Mouse (Mus musculus) layer of hippocampus, postnatal 14 days (tissue): ENCODE measurements around the gene Reg2. TPM values are rescaled to one million over a fixed set of nuclear protein-coding genes. Genes with fewer than 3 reads are reported as not detected.
"Not testable (repeated sequence)": the region's sequence is repeated elsewhere in the genome, so short reads cannot be mapped to it uniquely, and the experiment has no call there.

Experiments
- DNase-seq, 2 experiments: peaks; one replicate each; pipeline ENCODE4 v3.0.0; 2021 to 2022; ENCODE audit warnings: low spot score in 2 of 2, mixed read lengths in 1 of 2
- long read RNA-seq, 2 experiments: library from polyadenylated mRNA; stranded (forward); transcript quantifications; one replicate each; pipeline ENCODE4 v2.0.0; 2021
- total RNA-seq, 2 experiments: library from RNA; stranded (reverse); gene quantifications; 2 replicates each; pipeline ENCODE4 v1.2.3; 2021

Gene Reg2
- total RNA-seq = not detected
- long read RNA-seq, experiment 1 = 0 reads
- long read RNA-seq, experiment 2 = 0 reads

DNA sequence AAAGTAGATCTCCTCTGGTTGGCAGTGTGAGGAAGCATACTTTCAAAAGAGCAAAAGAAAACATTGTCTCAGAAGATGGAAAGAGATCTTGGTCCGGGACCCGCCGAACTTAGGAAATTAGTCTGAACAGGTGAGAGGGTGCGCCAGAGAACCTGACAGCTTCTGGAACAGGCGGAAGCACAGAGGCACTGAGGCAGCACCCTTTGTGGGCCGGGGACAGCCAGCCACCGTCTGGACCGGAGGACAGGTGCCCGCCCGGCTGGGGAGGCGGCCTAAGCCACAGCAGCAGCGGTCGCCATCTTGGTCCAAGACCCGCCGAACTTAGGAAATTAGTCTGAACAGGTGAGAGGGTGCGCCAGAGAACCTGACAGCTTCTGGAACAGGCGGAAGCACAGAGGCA is at the start of gene Reg2:
Gene Reg2 (plus strand): TSS at position 301 of the 400 bp plus-strand sequence.
- not testable (repeated sequence) for DNase-seq

DNA sequence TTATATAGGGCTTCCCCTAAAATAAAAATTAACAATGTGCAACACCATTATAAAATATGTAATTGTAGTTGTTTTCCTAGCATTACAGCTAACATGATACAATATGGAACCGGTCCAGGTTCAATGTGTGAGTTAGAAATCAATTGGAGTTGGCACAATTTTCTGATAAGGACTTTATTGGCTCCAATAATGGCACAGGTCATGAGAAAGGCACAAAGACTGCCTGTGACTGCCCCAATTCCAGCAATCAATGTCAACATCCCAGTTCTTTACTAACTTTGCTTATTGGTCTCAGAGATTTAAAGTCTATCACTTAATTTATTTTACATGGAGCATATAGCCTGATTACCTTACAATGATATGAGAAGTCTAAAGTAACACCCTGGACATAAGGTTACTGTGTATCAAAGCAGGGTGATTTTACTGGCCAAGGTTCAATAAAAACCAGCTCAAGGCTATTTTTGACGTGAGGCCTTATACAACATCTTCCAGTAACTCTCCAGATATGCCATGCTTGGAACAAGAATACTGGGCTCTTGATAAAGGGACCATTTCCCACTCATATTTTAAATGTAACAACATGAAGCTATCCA is 33.4 kb upstream of the Reg2 start:
- no peak for DNase-seq

- no peak for DNase-seq
Measured at GRCm38 (mm10) chr6:78370357-78370756, 25.1 kb upstream of the Reg2 start, which contains the start of gene Reg3b. Reg3b (plus strand) TSS chr6:78370657.

DNA sequence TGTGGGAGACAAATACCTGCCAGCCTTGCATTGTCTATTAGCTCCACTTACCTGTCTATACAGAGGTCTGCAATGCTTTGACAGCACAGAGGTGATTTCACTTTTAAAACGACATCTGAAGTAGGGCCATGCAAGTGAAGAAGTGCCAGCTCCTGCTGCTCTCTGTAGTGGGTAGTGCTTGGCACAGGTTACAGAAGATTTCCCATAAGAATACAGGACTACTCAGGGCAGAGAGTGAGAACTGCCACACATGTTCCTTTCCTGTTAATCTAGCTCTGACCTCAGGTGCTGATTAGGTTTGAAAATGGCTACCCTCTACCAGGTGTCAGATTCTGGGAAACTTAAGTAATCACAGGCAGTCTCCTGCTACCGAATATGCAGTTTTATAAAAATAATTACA is 16.7 kb upstream of the Reg2 start, which contains the start of gene Reg3d:
Gene Reg3d (minus strand): TSS at position 101 of the 400 bp plus-strand sequence.
- no peak for DNase-seq

DNA sequence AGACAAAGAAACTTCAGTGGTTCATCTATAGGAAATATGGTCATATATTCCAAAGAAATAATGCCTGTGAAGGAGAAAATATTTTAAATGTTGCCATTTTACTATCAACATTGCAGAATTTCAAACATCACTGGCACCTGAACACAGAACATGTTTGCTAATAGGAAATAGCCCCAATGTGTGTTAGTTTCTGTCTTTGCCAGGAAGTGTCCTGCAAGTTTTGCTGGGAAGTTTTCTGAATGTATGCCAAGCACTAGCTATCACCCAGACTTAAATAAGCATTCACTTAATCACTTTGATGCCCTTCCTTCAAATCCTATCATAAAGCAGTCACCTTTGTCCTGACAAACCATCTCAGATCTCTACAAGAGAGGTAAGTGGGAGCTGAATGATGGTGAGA is 15.0 kb upstream of the Reg2 start, which contains the start of gene Reg3a:
Gene Reg3a (plus strand): TSS at position 301 of the 400 bp plus-strand sequence.
- no peak for DNase-seq

- no peak for DNase-seq
Measured at GRCm38 (mm10) chr6:78385609-78386008, 9.8 kb upstream of the Reg2 start.

DNA sequence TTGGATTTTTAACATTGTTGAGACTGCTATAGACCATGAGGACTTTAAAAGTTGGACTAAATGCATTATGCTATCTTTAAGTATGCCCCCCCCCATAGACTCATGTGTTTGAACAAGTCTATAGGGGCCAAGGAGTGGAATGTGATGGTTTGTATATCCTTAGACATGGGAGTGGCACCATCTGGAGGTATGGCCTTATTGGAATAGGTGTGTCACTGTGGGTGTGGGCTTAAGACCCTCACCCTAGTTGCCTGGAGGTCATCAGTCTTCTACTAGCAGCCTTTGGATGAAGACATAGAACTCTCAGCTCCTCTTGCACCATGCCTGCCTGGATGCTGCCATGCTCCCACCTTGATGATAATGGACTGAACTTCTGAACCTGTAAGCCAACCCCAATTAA is 27.0 kb downstream of the Reg2 start, which contains the start of gene Reg1:
Gene Reg1 (plus strand): TSS at position 301 of the 400 bp plus-strand sequence.
- not testable (repeated sequence) for DNase-seq

GRCm38 (mm10) chr6:78425497-78425896 is 30.1 kb downstream of the Reg2 start:
- DNase-seq = no peak

DNA sequence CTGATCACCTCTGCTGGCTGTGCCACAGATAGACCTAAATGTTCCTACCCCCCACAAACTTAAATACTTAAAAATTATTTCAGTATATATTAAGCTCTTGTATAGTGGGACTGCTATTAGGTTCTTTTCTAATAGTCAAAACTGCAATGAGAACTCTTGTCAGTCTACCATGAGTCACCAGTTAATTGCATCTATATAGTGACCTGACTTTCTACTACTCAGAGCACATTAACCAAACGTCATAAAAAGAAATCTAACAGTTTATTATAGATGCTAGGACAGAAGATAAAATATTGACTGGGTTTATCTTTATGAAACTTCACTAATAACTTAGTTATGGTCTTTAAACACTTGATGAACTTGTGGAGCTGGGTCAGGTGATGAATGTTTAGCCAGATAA is 51.8 kb downstream of the Reg2 start:
- no peak for DNase-seq

DNA sequence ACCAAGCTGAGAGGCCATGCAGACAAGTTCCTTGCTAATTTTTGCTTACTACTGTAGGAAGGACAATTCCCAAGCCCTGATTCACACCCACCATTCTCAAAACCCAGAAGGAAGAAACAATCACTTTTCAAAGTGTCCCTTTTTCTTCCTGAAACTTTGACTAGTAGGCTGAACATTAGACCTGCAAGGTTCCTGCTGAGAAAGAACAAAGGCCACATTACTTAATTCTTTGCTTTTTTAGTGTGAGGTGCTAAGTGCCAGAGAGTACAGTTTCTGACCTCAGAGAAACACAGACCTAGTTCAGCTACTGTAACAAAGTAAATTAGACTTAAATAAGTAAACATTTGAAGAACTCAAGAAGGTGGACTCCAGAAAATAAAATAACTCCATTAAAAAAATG is 53.0 kb downstream of the Reg2 start:
- no peak for DNase-seq

- no peak for DNase-seq
Measured at GRCm38 (mm10) chr6:78452804-78453203, 57.4 kb downstream of the Reg2 start.

Other genes with a start within 250 kb of the Reg2 start
- not detected for gene Reg3b, start 25.0 kb upstream of the Reg2 start, total RNA-seq
- gene Reg3d, start 16.8 kb upstream of the Reg2 start, total RNA-seq = not detected
- not detected for gene Reg3a, start 14.9 kb upstream of the Reg2 start, total RNA-seq
- gene Reg1, start 27.1 kb downstream of the Reg2 start, total RNA-seq = not detected
- gene Reg3g, start 73.2 kb downstream of the Reg2 start, total RNA-seq = not detected